Mouse (Mus musculus): ENCODE measurements around the gene Agtr1a.

The Agtr1a gene

GRCm38 (mm10) chr13:30362048-30362447, 25.8 kb downstream of the Agtr1a start:
- in situ Hi-C loops (cut with MboI, MseI): loop anchor here in 1 of 2 experiments (5.0 kb wide), 1 partner anchor 170 kb away; no protein-coding TSS in a partner anchor

- in situ Hi-C loops (cut with MboI, MseI): loop anchor here in 1 of 2 experiments (5.0 kb wide), 1 partner anchor 168 kb away; no protein-coding TSS in a partner anchor
Observed at GRCm38 (mm10) chr13:30364097-30364625, 27.9 kb downstream of the Agtr1a start.

GRCm38 (mm10) chr13:30364780-30365179, 28.5 kb downstream of the Agtr1a start:
- in situ Hi-C loops (cut with MboI, MseI): loop anchor here in 1 of 2 experiments (5.0 kb wide), 1 partner anchor 168 kb away; no protein-coding TSS in a partner anchor

GRCm38 (mm10) chr13:30365378-30365777, 29.1 kb downstream of the Agtr1a start:
- in situ Hi-C loops (cut with MboI, MseI): no loop called here

- in situ Hi-C loops (cut with MboI, MseI): no loop called here
Observed at GRCm38 (mm10) chr13:30368116-30368515, 31.9 kb downstream of the Agtr1a start.

- in situ Hi-C loops (cut with MboI, MseI): no loop called here
Observed at GRCm38 (mm10) chr13:30368746-30369145, 32.5 kb downstream of the Agtr1a start.

GRCm38 (mm10) chr13:30378868-30379267, 42.6 kb downstream of the Agtr1a start:
- in situ Hi-C loops (cut with MboI, MseI): no loop called here

- in situ Hi-C loops (cut with MboI, MseI): no loop called here
Observed at GRCm38 (mm10) chr13:30385183-30385582, 48.9 kb downstream of the Agtr1a start.

GRCm38 (mm10) chr13:30394123-30394522, 57.9 kb downstream of the Agtr1a start:
- in situ Hi-C loops (cut with MboI, MseI): no loop called here

GRCm38 (mm10) chr13:30396431-30396830, 60.2 kb downstream of the Agtr1a start:
- in situ Hi-C loops (cut with MboI, MseI): loop anchor here in 1 of 2 experiments (5.0 kb wide), 1 partner anchor 49 kb away; no protein-coding TSS in a partner anchor

GRCm38 (mm10) chr13:30398852-30399251, 62.6 kb downstream of the Agtr1a start:
- in situ Hi-C loops (cut with MboI, MseI): loop anchor here in 1 of 2 experiments (5.0 kb wide), 1 partner anchor 52 kb away; no protein-coding TSS in a partner anchor

- in situ Hi-C loops (cut with MboI, MseI): no loop called here
Observed at GRCm38 (mm10) chr13:30400621-30401020, 64.4 kb downstream of the Agtr1a start.

- in situ Hi-C loops (cut with MboI, MseI): no loop called here
Observed at GRCm38 (mm10) chr13:30403874-30404273, 67.6 kb downstream of the Agtr1a start.

GRCm38 (mm10) chr13:30418611-30419010, 82.4 kb downstream of the Agtr1a start:
- in situ Hi-C loops (cut with MboI, MseI): no loop called here

- in situ Hi-C loops (cut with MboI, MseI): loop anchor here in 1 of 2 experiments (10.0 kb wide), 1 partner anchor 1638 kb away; no protein-coding TSS in a partner anchor
Observed at GRCm38 (mm10) chr13:30427008-30427407, 90.8 kb downstream of the Agtr1a start.

- in situ Hi-C loops (cut with MboI, MseI): loop anchor here in 1 of 2 experiments (10.0 kb wide), 1 partner anchor 1637 kb away; no protein-coding TSS in a partner anchor
Observed at GRCm38 (mm10) chr13:30427436-30427835, 91.2 kb downstream of the Agtr1a start.
